Mouse (Mus musculus): ENCODE results near the gene Cox6a2.

The Cox6a2 gene

GRCm38 (mm10) chr7:128206152-128206551, at the start of gene Cox6a2:
Gene Cox6a2, minus strand, starts transcription at chr7:128206387.
- in situ Hi-C loops (cut with MboI, MseI), result loop anchor here (25.0 kb wide), 1 partner anchor 194 kb away; the partner anchor contains the start of gene Trim72

DNA sequence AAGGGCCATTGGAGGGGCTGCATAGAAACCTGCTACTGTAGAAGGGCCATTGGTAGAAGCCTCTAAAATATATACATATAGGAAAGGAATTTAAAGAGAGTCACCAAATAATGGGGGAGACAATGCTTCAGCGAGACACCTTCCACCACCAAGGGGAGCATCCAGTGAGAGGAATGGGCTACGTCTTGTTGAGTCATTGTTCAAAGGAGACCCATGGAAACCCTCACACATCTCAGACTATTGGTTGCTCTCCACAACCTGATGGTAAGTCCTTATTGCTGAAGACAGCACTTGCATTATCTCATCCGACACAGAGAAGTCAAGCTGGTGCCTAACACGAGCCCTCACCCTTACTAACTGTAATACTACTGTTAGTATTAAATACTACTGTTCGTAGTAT, 49.6 kb upstream of the Cox6a2 start:
- in situ Hi-C loops (cut with MboI, MseI), result no loop called here

GRCm38 (mm10) chr7:128254978-128255377, 48.8 kb upstream of the Cox6a2 start:
- in situ Hi-C loops (cut with MboI, MseI), result no loop called here

DNA sequence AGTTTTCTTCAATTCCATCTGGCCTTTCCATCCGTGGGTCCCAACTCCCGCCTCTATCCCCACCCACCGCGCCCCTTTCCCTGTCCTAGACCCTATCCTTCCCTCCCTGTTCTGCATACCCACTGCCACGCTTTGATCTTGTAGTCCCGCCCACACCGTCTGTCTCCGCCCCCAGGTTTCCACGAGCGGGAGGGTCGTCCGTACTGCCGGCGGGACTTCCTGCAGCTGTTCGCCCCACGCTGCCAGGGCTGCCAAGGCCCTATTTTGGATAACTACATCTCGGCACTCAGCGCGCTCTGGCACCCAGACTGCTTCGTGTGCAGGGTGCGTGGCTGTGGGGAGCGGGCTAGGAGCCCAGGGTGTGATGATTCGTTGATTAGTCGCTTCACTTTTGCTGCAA, 46.4 kb upstream of the Cox6a2 start:
- in situ Hi-C loops (cut with MboI, MseI), result no loop called here

GRCm38 (mm10) chr7:128251946-128252345, 45.8 kb upstream of the Cox6a2 start:
- in situ Hi-C loops (cut with MboI, MseI), result no loop called here

DNA sequence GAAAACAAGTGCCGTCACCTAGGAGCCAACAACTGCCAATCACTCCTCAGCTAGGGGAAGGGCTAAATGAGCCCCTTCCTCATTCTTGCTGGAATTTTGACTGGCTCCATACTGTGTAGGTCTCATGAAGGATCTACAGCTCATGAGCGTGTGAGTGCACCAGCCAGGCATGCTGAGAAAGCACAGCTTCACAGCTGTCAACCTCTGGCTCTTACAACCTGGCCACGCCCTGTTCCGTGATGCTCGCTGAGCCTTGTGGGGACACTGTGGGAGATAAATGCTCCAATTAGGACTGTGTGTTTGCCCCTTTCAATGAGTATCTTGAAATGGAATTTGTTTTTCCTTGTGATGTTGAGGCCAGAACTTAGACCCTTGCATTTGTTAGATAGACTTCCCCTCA, 43.8 kb upstream of the Cox6a2 start:
- in situ Hi-C loops (cut with MboI, MseI), result loop anchor here (10.0 kb wide), 1 partner anchor 95 kb away; no protein-coding TSS in a partner anchor

DNA sequence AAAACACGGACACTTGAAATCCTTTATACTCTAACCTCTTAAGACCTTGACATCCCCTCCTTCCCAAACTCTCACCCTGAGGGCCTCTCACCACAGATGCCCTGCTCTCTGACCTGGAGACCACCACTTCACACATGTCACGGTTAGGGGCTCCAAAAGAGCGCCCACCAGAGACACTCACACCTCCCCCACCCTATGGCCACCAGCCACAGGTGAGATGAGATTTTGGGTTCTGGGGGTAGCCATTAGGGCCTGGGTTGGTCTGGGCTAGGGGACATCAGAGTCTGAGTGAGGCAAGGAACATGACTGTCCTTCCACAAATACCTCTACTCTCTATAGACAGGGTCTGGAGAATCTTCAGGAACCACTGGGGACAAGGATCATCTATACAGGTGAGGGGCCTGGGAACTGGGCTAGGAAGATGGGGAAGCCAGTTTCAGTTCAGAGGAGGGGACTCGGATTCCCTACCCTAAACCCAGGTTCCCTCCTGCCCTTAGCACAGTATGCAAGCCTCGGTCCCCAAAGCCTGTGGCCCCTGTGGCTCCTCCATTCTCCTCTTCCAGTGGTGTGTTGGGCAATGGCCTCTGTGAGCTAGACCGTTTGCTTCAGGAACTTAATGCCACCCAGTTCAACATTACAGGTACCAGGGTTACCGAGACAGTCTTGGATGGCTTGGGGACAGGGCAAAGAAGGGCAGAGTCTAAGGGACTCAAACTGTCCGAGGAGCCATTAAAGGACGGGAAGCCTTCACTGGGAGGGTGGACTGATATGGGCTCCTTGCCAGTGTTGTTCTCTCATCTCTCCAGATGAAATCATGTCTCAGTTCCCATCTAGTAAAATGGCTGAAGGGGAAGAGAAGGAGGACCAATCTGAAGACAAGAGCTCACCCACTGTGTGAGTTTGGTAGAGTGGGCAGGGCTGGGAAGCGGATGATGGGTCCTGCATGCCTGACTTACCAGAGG, 42.2 kb upstream of the Cox6a2 start:
- in situ Hi-C loops (cut with MboI, MseI), result loop anchor here (10.0 kb wide), 1 partner anchor 96 kb away; no protein-coding TSS in a partner anchor

DNA sequence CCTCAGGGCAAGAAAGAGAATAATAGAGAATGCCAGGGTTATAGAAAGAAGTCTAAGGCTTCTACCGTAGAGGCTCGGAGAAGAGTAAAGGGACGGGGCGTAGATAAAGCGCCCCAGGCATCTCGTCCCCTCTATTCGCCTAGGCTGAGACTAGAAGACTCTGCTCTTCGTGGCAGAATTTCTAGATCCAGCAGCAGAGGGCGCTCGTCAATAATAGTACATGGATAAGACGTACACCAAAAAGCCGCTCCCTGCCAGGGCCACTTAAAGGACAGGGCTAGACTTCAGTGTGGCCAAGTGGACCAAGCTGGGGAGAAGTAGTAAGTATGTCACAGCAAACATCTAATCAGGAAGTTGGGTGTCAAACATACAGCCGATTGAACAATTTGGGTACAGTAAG, 41.3 kb upstream of the Cox6a2 start:
- in situ Hi-C loops (cut with MboI, MseI), result loop anchor here (10.0 kb wide), 1 partner anchor 97 kb away; no protein-coding TSS in a partner anchor

DNA sequence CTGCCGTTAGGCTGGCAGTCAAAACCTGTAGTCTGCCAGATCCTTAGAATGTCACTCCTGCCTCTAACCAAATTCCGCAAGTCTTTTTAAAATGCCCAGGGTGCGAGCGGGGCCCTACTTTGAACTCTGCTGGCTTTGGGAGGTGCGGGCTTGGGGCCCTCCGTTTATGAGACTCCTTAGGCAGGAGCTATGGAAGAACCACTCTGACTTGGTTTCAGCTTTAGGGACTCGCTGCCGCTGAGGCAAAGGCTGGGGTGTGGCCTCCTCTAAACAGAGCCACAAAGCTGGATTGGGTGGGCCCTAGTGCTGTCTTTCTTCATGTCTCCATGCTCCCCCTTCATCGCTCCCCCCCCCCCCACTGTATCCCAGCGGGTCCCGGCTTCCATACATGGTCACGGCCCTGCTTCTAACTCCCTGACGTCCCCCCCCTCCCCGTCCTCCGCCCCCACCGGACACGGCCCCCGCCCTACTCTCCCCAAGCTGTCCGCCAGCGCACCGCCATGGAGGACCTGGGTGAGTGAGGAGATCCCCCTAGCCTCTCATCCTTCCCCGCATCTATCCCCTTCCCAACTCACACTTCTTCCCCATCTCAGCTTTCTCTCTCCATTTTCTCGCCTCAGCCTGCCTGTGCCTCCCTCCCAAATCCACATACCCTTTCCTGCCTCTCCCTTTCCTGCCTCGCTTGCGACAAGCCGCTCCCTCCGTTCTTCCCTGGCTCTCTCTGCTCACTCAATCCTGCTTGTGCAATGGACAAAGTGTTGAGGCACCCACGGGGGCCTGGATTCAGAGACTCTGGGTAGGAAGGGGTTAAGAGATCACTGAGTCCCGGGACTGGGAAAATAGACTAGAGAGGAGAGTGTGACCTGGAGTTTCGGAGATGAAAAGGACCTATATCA, 40.6 kb upstream of the Cox6a2 start, which contains the start of gene Tgfb1i1:
Gene Tgfb1i1 (plus strand): TSS at position 317 of the 896 bp plus-strand sequence.
- in situ Hi-C loops (cut with MboI, MseI), result loop anchor here (10.0 kb wide), 1 partner anchor 98 kb away; no protein-coding TSS in a partner anchor

GRCm38 (mm10) chr7:128245547-128245946, 39.4 kb upstream of the Cox6a2 start:
- in situ Hi-C loops (cut with MboI, MseI), result loop anchor here (10.0 kb wide), 1 partner anchor 99 kb away; no protein-coding TSS in a partner anchor

DNA sequence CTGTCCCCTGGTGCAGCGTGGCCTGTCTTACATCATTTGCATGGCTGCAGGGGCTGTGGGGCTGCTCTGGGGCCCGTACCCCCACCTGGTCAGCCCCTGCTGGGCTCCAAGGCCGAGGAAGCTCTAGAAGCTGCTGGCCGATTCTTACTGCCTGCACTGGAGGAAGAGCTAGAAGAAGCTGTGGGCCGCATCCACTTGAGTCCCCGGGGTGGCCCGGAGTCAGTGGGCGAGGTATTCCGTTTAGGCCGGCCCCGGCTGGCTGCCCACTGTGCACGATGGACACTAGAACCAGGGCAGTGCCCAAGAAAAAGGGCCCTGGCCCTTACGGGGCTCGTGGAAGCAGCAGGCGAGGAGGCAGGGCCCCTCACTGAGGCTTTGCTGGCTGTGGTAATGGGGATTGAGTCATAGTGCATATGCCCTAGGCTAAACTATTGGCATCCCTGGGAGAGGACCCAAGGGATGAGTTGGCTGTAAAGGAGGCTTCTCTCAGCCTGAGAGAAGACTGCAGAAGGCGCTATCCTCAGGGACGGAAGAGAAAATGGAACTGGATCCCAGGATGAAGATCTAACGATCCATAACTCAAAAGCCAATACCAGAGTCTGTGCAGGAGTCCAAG, 38.3 kb upstream of the Cox6a2 start:
- in situ Hi-C loops (cut with MboI, MseI), result loop anchor here (10.0 kb wide), 1 partner anchor 100 kb away; no protein-coding TSS in a partner anchor

DNA sequence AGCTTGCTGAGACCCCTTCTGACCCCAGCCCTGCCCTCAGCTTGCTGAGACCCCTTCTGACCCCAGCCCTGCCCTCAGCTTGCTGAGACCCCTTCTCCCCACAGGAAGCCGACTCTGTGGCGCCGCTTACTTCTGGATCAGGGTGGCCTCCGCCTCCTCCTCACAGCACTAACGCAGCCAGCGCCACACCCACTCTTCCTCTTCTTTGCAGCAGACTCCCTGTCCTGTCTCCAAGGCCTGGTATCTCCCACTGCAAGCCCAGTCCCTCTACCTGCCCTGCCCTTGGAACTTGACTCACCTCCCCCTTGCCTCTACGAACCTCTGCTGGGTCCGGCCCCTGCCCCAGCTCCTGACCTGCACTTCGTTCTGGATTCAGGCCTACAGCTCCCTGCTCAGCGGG, 37.7 kb upstream of the Cox6a2 start:
- in situ Hi-C loops (cut with MboI, MseI), result loop anchor here (10.0 kb wide), 1 partner anchor 101 kb away; no protein-coding TSS in a partner anchor

DNA sequence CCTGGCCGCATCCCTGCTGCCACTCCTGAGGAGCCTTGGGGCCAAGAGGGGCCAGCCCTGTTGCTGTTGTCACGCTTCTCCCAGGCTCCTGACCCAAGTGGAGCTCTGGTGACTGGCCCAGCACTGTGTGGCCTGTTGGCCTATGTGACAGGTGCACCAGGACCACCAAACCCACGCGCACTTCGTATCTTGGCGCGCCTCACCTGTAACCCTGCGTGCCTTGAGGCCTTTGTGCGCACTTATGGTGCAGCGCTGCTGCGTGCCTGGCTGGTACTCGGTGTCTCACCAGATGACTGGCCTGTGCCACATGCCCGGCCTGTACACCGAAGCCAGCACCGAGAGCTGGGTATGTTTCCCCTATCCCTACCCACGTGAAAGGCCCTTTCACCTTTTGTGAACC, 36.1 kb upstream of the Cox6a2 start:
- in situ Hi-C loops (cut with MboI, MseI), result loop anchor here (10.0 kb wide), 1 partner anchor 102 kb away; no protein-coding TSS in a partner anchor

- in situ Hi-C loops (cut with MboI, MseI), result loop anchor here (10.0 kb wide), 1 partner anchor 105 kb away; no protein-coding TSS in a partner anchor
Measured at GRCm38 (mm10) chr7:128240131-128240784, 34.1 kb upstream of the Cox6a2 start.

DNA sequence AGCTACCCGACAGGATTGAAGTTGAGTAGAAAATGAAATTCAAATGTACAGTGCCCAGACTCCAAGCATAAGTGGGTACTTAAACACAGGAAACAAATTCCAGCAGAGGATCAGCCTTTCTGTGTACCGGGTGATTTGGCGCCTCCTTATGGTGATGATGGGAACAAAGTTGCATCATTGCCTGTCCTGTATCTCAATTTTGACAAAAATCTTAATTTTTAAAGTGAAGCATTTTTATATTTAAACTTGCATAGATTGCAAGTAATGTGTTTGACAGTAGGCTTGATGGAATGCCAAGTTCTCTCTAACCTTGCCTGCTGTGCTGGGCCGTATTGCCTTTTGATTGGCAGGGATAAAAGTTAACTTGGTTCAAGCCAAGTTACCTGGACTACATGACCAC, 32.8 kb upstream of the Cox6a2 start:
- in situ Hi-C loops (cut with MboI, MseI), result no loop called here

- in situ Hi-C loops (cut with MboI, MseI), result no loop called here
Measured at GRCm38 (mm10) chr7:128237927-128238778, 32.0 kb upstream of the Cox6a2 start, which contains the start of gene 9130023H24Rik. Gene 9130023H24Rik, minus strand, starts transcription at chr7:128238031.

- in situ Hi-C loops (cut with MboI, MseI), result no loop called here
Measured at GRCm38 (mm10) chr7:128237593-128237926, 31.4 kb upstream of the Cox6a2 start.

GRCm38 (mm10) chr7:128236856-128237592, 30.8 kb upstream of the Cox6a2 start, which contains the start of gene Armc5:
Gene Armc5, plus strand, starts transcription at chr7:128237342.
- in situ Hi-C loops (cut with MboI, MseI), result no loop called here

- in situ Hi-C loops (cut with MboI, MseI), result no loop called here
Measured at GRCm38 (mm10) chr7:128236426-128236825, 30.2 kb upstream of the Cox6a2 start.

Data from regulatory T cell (primary cell).